Mouse (Mus musculus): Measurements from ENCODE around the gene Igf1r.

Gene Igf1r

GRCm38 (mm10) chr7:68075401-68075800 lies 122.8 kb downstream of the Igf1r start:
- no peak for DNase-seq (ENCODE audit: low spot score in 2 of 2)

DNA sequence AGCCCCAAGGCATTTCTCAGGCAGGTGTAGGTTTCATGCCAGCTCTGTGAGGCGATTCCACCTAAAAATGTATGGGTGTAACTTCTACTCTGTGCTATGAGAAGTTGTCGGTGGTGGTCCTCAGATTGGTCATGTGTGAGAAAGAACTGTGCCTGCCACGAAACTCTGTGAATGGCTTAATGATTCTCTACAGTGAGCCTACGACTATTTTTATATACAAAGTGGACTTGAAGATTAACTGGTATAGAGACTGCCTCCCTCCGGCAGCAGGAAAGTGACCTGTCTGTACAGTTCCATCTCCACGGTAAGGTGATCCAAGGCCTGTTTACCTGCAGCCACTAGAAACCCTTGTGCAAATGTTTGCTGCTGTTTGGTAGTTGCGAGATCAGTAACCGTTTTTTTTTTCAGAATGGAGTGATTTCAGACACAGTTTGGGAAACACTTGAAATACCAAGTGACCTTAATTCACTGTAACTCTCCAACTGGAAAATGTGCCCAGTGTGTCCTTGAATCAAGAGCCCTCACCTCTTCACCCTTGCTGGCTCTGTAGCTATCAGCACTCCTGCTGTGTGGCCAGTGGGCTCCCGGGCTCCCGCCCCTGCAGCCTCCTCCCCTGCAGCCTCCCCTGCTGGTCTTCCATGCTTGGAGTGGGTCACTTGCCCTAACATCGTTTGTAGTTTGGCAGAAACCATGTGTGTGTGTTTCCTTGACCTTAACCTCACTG lies 127.7 kb downstream of the Igf1r start:
- peak in 1 of 2 experiments; percentile 30 for DNase-seq (ENCODE audit: low spot score in 2 of 2)

- no peak for DNase-seq (ENCODE audit: low spot score in 2 of 2)
These were observed 132.7 kb downstream of the Igf1r start for GRCm38 (mm10) chr7:68085338-68085737.

DNA sequence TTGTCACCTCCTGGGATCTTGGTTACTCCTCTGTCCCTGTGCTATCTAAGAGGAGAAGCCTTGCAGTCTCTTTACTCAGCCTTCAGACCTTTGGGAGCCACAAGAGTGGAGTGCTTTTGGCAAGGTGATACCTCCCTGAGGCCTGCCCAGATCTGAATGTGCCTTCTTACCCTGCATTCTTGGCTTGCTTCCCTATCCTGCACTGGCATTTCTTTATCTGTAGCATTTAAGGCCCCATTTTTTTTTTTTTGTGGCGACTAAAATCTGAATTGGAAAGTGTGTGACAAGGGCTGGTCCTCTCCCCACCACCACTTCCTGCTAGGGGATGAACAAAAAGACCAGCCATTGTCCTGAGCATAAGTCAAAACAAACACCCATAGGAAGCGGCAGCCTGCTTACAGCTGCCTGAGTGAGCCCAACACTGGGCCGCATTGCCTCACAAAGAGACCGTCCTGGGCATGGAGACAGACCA lies 133.3 kb downstream of the Igf1r start:
- no peak for DNase-seq (ENCODE audit: low spot score in 2 of 2)

DNA sequence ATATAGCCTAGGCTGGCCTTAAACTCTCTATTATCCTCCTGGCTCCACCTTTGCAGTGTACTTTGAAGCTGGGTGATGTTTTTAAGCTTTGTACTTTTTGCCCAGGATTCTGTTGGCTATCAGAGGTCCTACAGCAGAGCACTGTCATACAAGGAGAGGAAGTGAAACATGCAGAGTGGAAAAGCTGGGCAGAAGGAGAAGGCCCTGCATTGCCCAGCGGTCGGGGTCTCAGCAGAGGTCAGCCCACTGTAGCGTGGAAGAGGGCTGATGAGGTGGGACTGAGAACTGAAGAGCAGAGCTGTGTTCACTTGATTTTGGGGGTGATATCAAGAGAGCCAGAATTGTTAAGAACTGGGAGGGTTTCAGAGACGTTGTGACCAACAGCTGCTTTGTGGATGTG lies 134.9 kb downstream of the Igf1r start:
- no peak for DNase-seq (ENCODE audit: low spot score in 2 of 2)

- DNase-seq (ENCODE audit: low spot score in 2 of 2): no peak
These were observed 136.2 kb downstream of the Igf1r start for GRCm38 (mm10) chr7:68088825-68089224.

GRCm38 (mm10) chr7:68089725-68090124 lies 137.1 kb downstream of the Igf1r start:
- DNase-seq (ENCODE audit: low spot score in 2 of 2): no peak

DNA sequence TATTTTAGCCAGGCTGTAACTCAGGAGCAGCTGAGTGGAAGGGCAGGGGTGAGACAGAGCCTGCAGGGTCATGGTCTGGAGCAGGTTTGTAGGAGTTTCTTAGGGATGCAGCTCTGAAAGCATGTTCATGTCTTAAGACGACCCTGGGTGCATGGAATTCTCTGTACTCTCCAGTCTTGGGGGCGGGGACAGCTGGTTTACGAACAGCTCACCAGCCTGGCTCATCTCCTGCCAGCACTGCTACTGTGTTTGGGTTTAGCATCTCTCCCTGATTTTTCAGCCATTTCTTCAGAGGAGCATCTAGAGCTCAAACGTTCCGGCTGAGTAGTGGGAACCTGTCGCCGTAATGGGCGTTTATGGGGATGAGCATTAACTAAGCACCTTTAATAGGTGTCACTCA lies 137.9 kb downstream of the Igf1r start:
- no peak for DNase-seq (ENCODE audit: low spot score in 2 of 2)

- no peak for DNase-seq (ENCODE audit: low spot score in 2 of 2)
These were observed 139.8 kb downstream of the Igf1r start for GRCm38 (mm10) chr7:68092304-68092978.

DNA sequence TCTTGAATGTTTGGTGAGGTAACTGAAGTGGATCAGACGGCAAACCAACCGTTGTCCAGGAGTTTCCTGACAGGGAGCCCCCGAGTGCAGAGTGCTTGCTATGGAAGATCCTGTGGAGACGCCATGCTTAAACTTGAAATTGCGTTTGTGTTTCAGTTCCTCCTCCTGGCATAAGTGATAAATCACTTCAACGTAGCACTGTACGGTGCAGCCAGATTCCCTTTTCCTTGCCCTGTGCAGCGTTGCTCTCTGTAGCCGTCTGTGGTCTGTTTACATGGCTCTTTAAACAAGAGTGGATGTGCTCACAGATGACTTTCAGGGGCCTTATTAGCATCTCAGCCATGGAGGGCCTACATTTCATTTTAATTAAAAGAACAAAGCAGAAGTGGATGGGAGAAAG lies 141.2 kb downstream of the Igf1r start:
- no peak for DNase-seq (ENCODE audit: low spot score in 2 of 2)

GRCm38 (mm10) chr7:68095574-68095973 lies 142.9 kb downstream of the Igf1r start:
- no peak for DNase-seq (ENCODE audit: low spot score in 2 of 2)

- no peak for DNase-seq (ENCODE audit: low spot score in 2 of 2)
These were observed 143.8 kb downstream of the Igf1r start for GRCm38 (mm10) chr7:68096411-68096810.

- no peak for DNase-seq (ENCODE audit: low spot score in 2 of 2)
These were observed 144.6 kb downstream of the Igf1r start for GRCm38 (mm10) chr7:68097081-68097836.

GRCm38 (mm10) chr7:68098098-68098497 lies 145.5 kb downstream of the Igf1r start:
- DNase-seq (ENCODE audit: low spot score in 2 of 2): no peak

DNA sequence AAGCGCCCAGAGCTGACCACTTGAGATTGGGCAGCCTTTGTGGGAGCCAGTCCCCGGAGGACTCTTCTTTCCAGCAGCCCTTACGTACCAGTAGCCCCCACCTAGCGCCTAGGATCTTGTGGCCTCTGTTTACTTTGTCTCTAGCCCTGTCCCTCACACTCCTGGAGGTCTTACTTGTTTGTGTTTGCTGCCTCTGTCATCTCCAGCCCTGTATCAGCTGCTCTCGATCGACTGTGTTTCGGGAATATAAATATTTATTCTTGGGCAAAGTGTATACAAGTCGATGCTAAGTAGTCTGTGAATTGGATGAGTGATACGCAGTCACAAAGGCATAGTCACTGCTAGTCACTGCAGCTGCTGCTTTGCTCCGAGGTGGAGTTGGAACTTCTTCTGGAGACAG lies 147.8 kb downstream of the Igf1r start:
- no peak for DNase-seq (ENCODE audit: low spot score in 2 of 2)

GRCm38 (mm10) chr7:68102456-68103177 lies 150.0 kb downstream of the Igf1r start:
- peak in 1 of 2 experiments; percentile 68 for DNase-seq (ENCODE audit: low spot score in 2 of 2)

DNA sequence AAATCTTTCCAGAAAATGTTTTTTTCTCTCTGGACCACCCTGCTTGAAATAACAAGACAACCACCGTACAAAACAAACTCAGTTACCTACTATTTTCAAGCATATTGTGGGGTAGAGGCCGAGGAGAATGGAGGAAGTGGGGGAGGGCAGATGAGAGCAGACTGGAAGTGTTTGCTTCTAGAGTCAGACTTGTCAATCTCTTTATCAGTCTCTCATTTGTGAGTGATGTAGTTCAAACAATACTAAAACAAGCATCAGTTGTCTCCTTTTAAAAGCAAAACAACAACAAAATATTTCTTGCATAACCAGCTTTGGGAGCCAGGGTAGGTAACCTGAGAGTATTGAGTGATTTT lies 150.5 kb downstream of the Igf1r start:
- DNase-seq (ENCODE audit: low spot score in 2 of 2): no peak

DNA sequence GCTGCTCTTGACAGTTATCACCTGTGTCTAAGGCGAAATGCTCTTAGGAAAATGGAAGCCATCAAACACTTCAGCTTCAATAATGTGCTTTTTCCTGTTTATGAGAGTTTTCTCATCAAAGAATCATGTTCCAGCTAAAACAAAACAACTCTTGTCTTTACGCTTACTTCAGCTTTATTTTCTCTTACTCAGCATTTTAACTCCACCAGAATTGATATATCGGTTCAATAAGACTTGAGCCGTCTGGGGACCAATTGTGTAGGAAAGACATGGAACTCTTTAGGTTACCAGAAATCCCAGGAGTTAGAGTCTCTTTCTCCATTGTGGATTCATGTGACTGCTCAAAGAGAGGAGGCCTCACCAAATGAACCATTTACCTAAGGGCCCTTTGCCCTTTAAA lies 158.9 kb downstream of the Igf1r start:
- DNase-seq (ENCODE audit: low spot score in 2 of 2): no peak

- no peak for DNase-seq (ENCODE audit: low spot score in 2 of 2)
These were observed 160.0 kb downstream of the Igf1r start for GRCm38 (mm10) chr7:68112582-68112981.

- DNase-seq (ENCODE audit: low spot score in 2 of 2): no peak
These were observed 161.7 kb downstream of the Igf1r start for GRCm38 (mm10) chr7:68114364-68114763.

- DNase-seq (ENCODE audit: low spot score in 2 of 2): no peak
These were observed 162.5 kb downstream of the Igf1r start for GRCm38 (mm10) chr7:68114983-68115715.

Data from urinary bladder, postnatal 4 days (tissue).